Mouse (Mus musculus) heart, embryonic 14.5 days (tissue): ENCODE data around the gene Rgs19. TPM values are rescaled to one million over a fixed set of nuclear protein-coding genes. Genes with fewer than 3 reads are reported as not detected.
A peak's percentile ranks its signal among the peaks of the same experiment; 100 is the strongest.

Experiments
- ATAC-seq: fragments of 200-750 bp; cut with Nextera tagmentation; 2 replicates; pipeline ENCODE4 v1.8.0; 2017; ENCODE audit warnings: low read depth, moderate TSS enrichment; ENCODE audit not compliant: insufficient number of reproducible peaks, insufficient read depth, low FRiP score
- H3K27ac ChIP-seq, 2 experiments: fragments of 200-500 bp in 1 of 2; fragments of 300-500 bp in 1 of 2; sonication (generic) in 1 of 2; replicated peaks in 1 of 2; 2 replicates each; pipeline ENCODE4 v1.5.1; 2012 to 2014; ENCODE audit warnings: low read depth in 2 of 2, low read length in 2 of 2, control low read depth in 1 of 2, mild to moderate bottlenecking in 1 of 2, mixed read lengths in 1 of 2; ENCODE audit not compliant: control insufficient read depth in 1 of 2, insufficient read depth in 1 of 2
- H3K27me3 ChIP-seq: fragments of 300-500 bp; sonication (generic); 2 replicates; pipeline ENCODE4 v1.6.1; 2014; ENCODE audit warnings: mild to moderate bottlenecking, low read length, control low read depth; ENCODE audit not compliant: control insufficient read depth, insufficient read depth
- H3K36me3 ChIP-seq: fragments of 300-500 bp; sonication (generic); 2 replicates; pipeline ENCODE4 v1.6.1; 2014; ENCODE audit warnings: mild to moderate bottlenecking, control low read depth, low read length, mixed read lengths; ENCODE audit not compliant: control insufficient read depth, insufficient read depth
- H3K4me1 ChIP-seq, 2 experiments: fragments of 200-500 bp in 1 of 2; fragments of 300-500 bp in 1 of 2; sonication (generic) in 1 of 2; 2 replicates each; pipeline ENCODE4 v1.6.1; 2012 to 2014; ENCODE audit warnings: low read length in 2 of 2, control low read depth in 1 of 2, mixed read lengths in 1 of 2; ENCODE audit not compliant: control insufficient read depth in 2 of 2, insufficient read depth in 2 of 2
- H3K4me2 ChIP-seq: fragments of 300-500 bp; sonication (generic); 2 replicates; pipeline ENCODE4 v1.6.1; 2014; ENCODE audit warnings: mild to moderate bottlenecking, low read length
- H3K4me3 ChIP-seq, 2 experiments: fragments of 200-500 bp in 1 of 2; fragments of 300-500 bp in 1 of 2; sonication (generic) in 1 of 2; 2 replicates each; pipeline ENCODE4 v1.5.1; 2012 to 2014; ENCODE audit warnings: low read length in 2 of 2, mild to moderate bottlenecking in 2 of 2, control low read depth in 1 of 2, low read depth in 1 of 2, moderate library complexity in 1 of 2; ENCODE audit not compliant: control insufficient read depth in 1 of 2, insufficient read depth in 1 of 2
- H3K9ac ChIP-seq: fragments of 300-500 bp; sonication (generic); 2 replicates; pipeline ENCODE4 v1.6.1; 2014; ENCODE audit warnings: mild to moderate bottlenecking, low read length
- H3K9me3 ChIP-seq: fragments of 300-500 bp; sonication (generic); 2 replicates; pipeline ENCODE4 v1.6.1; 2016; ENCODE audit warnings: low read length, control low read depth; ENCODE audit not compliant: control insufficient read depth
- WGBS: fragments of 180-500 bp; shearing (Covaris S2); extraction: QIAGEN DNeasy Blood & Tissue Kit; methylation state at CpG from one replicate; pipeline ENCODE4 v1.1.7; 2014; 5-methylcytosine and 5-hydroxymethylcytosine counted together
- polyA plus RNA-seq: library from polyadenylated mRNA; unstranded; fragments of >200 nt; fragmentation: Nextera tagmentation; extraction: Ambion mirVana; gene quantifications from 2 replicates; pipeline ENCODE4 v1.2.1, GENCODE M21; 2014

The Rgs19 gene
- polyA plus RNA-seq, 1 experiment from 2014 or later, result 42.8 TPM

- Histone ChIP-seq H3K27ac (peak overlapping the region; percentile 46 to 61; a peak in 3 of 4 replicates), H3K4me2 (no peak overlapping the region), H3K27me3 (peaks cover 18% of the 10 kb centered on the region), H3K4me1 (peaks cover 17 to 19% of the 10 kb centered on the region in 2 experiments), H3K36me3 (no peaks in the 10 kb centered on the region), H3K9ac (no peak overlapping the region; the same call in 1 of the 2 replicates), H3K4me3 (no peak overlapping the region), H3K9me3 (no peaks in the 10 kb centered on the region)
- peak; percentile 11; the same call in 1 of the 2 replicates for ATAC-seq
- WGBS, result 53% methylated on average over 5 of the region's 5 CpGs
These were observed 16.6 kb downstream of the Rgs19 start for GRCm38 (mm10) chr2:181677096-181677754.

- ATAC-seq, result no peak
- Histone ChIP-seq H3K27ac (peak overlapping the region; percentile 68 to 72; a peak in 3 of 4 replicates), H3K27me3 (peaks cover 26% of the 10 kb centered on the region), H3K9ac (no peak overlapping the region), H3K4me1 (peaks cover 19 to 22% of the 10 kb centered on the region in 2 experiments), H3K36me3 (no peaks in the 10 kb centered on the region), H3K9me3 (no peaks in the 10 kb centered on the region), H3K4me2 (no peak overlapping the region), H3K4me3 (no peak overlapping the region)
- WGBS, result 65% methylated on average over 2 of the region's 2 CpGs
These were observed 17.4 kb downstream of the Rgs19 start for GRCm38 (mm10) chr2:181676424-181676823.

- Histone ChIP-seq H3K9me3 (no peaks in the 10 kb centered on the region), H3K4me3 (peak overlapping the region; percentile 18 to 28), H3K4me1 (peaks cover 15 to 26% of the 10 kb centered on the region in 2 experiments), H3K27me3 (peaks cover 36% of the 10 kb centered on the region), H3K27ac (peak overlapping the region; percentile 68 to 72), H3K36me3 (no peaks in the 10 kb centered on the region), H3K4me2 (peak overlapping the region; percentile 62), H3K9ac (peak overlapping the region; percentile 58)
- WGBS, result 3% methylated on average over 14 of the region's 14 CpGs
- peak; percentile 49; the same call in 1 of the 2 replicates for ATAC-seq
These were observed 18.3 kb downstream of the Rgs19 start for GRCm38 (mm10) chr2:181675454-181675853.

- H3K4me1 ChIP-seq, result peaks cover 15 to 26% of the 10 kb centered on the region in 2 experiments
These were observed 18.8 kb downstream of the Rgs19 start for GRCm38 (mm10) chr2:181674934-181675333.

GRCm38 (mm10) chr2:181673501-181673900 is 20.3 kb downstream of the Rgs19 start:
- ATAC-seq, result no peak
- no peaks in the 10 kb centered on the region for H3K9me3 ChIP-seq
- 0 out of 4 replicates have a peak overlapping the region, but pooled peaks of 1 of the 2 experiments have one; percentile 33 for H3K27ac ChIP-seq
- no peak overlapping the region for H3K4me3 ChIP-seq
- H3K4me2 ChIP-seq, result no peak overlapping the region
- no peaks in the 10 kb centered on the region for H3K36me3 ChIP-seq
- H3K27me3 ChIP-seq, result peaks cover 56% of the 10 kb centered on the region
- peaks cover 11 to 26% of the 10 kb centered on the region in 2 experiments for H3K4me1 ChIP-seq
- WGBS, result 54% methylated on average over 1 of the region's 1 CpGs
- no peak overlapping the region for H3K9ac ChIP-seq

More at GRCm38 (mm10) chr2:181674934-181675333, 18.8 kb downstream of the Rgs19 start:
- Histone ChIP-seq H3K4me2 (no peak overlapping the region), H3K4me3 (no peak overlapping the region), H3K9me3 (no peaks in the 10 kb centered on the region), H3K36me3 (no peaks in the 10 kb centered on the region), H3K9ac (no peak overlapping the region), H3K27ac (peak overlapping the region; percentile 51 to 68; a peak in 3 of 4 replicates), H3K27me3 (peaks cover 41% of the 10 kb centered on the region)
- ATAC-seq, result no peak
- 82% methylated on average over 4 of the region's 4 CpGs for WGBS

- Histone ChIP-seq H3K36me3 (no peaks in the 10 kb centered on the region), H3K27ac (no peak overlapping the region), H3K27me3 (peaks cover 58% of the 10 kb centered on the region), H3K4me1 (peaks cover 7 to 25% of the 10 kb centered on the region in 2 experiments), H3K9ac (no peak overlapping the region), H3K4me2 (peak overlapping the region; percentile 75; the same call in 1 of the 2 replicates), H3K9me3 (no peaks in the 10 kb centered on the region), H3K4me3 (peak overlapping the region in 1 of 2 experiments; percentile 55; a peak in 1 of 4 replicates)
- WGBS, result 24% methylated on average over 7 of the region's 7 CpGs
- ATAC-seq, result no peak
These were observed 21.8 kb downstream of the Rgs19 start for GRCm38 (mm10) chr2:181671984-181672383.

GRCm38 (mm10) chr2:181671326-181671725 is 22.5 kb downstream of the Rgs19 start, which contains the start of gene Sox18:
Gene Sox18, minus strand, starts transcription at chr2:181671640.
- Histone ChIP-seq H3K4me2 (peak within 1 kb of the TSS; percentile 75), H3K9me3 (no peaks in the 10 kb centered on the region), H3K36me3 (no peaks in the 10 kb centered on the region), H3K9ac (peak within 1 kb of the TSS; percentile 76), H3K27me3 (peaks cover 58% of the 10 kb centered on the region), H3K27ac (peak within 1 kb of the TSS; percentile 38 to 74), H3K4me3 (peak within 1 kb of the TSS; percentile 55), H3K4me1 (peaks cover 7 to 21% of the 10 kb centered on the region in 2 experiments)
- under 1% methylated on average over 41 of the region's 43 CpGs for WGBS
- ATAC-seq, result peak; percentile 14; the same call in 1 of the 2 replicates
